Mouse (Mus musculus): ENCODE measurements around the gene Ankrd23. TPM values are rescaled to one million over a fixed set of nuclear protein-coding genes. Genes with fewer than 3 reads are reported as not detected.

Gene Ankrd23
- polyA plus RNA-seq, 1 experiment from 2014 or later = 12.0 TPM

DNA sequence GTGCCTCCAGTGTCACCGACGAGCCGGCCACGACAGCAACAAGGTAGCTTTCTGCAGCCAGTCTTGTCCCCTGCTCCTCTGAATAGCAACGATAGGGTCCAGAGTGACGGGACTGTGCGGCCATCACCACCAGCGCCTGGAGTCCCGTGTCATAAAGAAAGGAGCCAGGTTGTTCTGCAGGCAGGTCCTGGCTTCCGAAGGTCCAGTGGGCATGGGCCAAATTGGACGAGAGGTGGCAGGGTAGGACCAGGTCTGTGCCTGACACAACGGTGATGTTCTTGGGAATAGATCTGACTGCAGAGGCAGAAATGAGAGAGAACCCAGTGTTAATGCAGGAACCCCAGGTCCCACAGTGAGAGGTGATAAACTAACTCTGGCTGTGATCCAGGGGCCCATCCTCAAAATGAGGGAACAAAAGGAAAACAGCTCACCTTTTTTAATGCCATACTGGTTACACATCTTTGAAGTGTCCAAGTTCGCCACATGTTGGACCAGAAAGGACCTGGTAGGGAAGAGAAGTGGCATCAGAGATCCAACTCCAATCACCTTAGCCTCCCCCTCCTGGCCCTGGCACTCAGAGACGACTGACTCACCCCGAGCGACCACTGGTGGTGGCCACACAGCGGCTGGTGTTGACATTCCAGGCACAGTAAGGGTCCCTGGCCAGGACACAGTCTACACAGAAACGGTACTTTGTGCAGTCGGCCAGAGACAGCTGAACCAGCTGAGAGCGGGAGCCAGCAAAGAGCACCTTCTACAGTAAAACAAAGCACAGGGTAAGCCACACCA, 13.6 kb upstream of the Ankrd23 start:
- Histone ChIP-seq H3K27me3 (no peaks in the 10 kb centered on the region), H3K9me3 (no peaks in the 10 kb centered on the region), H3K9ac (replicated peaks) (no peak overlapping the region), H3K27ac (replicated peaks) (no peak overlapping the region), H3K4me1 (peaks cover 60% of the 10 kb centered on the region), H3K4me3 (no peak overlapping the region), H3K36me3 (peaks cover 63% of the 10 kb centered on the region), H3K4me2 (replicated peaks) (no peak overlapping the region)
- ATAC-seq (replicated peaks) = no peak
- WGBS = 85% methylated on average over 20 of the region's 20 CpGs

DNA sequence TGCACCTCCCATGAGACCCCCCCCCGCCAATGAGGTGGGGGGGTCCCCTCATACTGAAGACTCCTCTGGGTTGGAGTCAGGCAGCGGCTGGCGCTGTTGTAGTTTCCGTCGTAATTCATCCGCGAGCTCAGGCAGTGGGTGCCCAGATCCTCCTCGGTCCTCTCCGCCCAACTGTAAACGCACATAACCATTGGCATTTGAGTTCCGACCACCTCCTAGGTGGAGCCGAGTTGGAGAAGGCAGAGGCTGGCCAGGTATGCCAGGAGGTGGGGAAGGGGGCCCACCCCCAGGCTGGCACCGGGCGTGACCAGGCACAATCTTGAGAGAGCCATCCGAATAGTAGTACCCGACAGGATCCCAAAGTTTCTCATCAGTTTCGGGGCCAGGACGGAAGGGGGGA, 12.8 kb upstream of the Ankrd23 start:
- Histone ChIP-seq H3K4me2 (replicated peaks) (no peak overlapping the region), H3K4me1 (peaks cover 52% of the 10 kb centered on the region), H3K4me3 (no peak overlapping the region), H3K9me3 (no peaks in the 10 kb centered on the region), H3K36me3 (peaks cover 55% of the 10 kb centered on the region), H3K27ac (replicated peaks) (no peak overlapping the region), H3K9ac (replicated peaks) (no peak overlapping the region), H3K27me3 (no peaks in the 10 kb centered on the region)
- no peak for ATAC-seq (replicated peaks)
- 82% methylated on average over 18 of the region's 18 CpGs for WGBS

DNA sequence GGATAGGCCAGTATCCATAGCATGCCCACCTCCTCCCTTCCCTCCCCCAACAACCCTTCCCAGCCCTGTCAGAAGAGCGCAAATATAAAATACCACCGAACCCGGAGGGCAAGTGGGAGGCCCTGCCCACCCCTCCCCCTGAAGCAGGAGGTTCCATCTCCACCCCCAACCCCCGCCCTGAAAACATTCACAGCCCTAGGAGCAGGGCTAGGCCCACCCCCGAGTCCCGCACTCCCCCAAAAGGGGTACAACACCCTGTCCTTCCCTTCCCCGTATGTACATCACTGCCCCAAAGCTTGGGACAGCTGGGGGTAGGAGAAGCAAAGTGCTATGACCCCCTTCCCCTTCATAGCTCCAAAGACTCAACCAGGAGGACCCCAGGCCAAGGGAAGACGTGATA, 12.1 kb upstream of the Ankrd23 start:
- H3K36me3 ChIP-seq = peaks cover 49% of the 10 kb centered on the region
- no peaks in the 10 kb centered on the region for H3K9me3 ChIP-seq
- no peak for ATAC-seq (replicated peaks)
- H3K4me2 ChIP-seq (replicated peaks) = no peak overlapping the region
- H3K4me1 ChIP-seq = peaks cover 45% of the 10 kb centered on the region
- no peak overlapping the region for H3K4me3 ChIP-seq
- WGBS = 59% methylated on average over 8 of the region's 8 CpGs
- H3K9ac ChIP-seq (replicated peaks) = no peak overlapping the region
- H3K27ac ChIP-seq (replicated peaks) = no peak overlapping the region
- no peaks in the 10 kb centered on the region for H3K27me3 ChIP-seq

DNA sequence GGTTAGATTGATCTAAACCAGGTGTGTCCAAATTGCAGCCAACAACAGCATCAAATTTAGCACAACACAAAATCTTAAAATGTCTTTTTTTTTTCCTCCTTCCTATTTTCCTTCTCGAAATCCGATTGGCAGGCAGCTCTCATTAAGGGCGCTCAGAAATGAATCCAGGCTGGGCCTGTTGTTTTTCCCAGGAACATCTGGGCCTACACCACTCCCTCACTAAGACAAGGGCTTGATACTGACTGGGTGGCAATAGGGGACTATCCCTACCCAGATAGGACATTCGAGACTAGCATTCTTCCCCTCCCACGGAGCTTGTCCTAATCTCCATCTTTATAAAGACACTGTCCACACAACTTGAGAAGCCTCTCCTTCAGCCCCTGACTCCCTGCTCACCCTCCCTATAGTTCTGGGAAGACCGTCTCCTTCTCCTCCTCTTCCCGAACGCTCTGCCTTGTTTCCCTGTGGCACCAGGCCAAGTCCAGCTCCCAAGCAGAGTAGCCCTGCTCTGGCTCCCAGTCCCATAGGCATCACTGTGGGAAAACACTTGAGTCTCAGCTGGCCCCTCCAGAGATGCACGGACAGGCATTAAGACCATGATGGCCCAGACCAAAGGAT, 11.4 kb upstream of the Ankrd23 start:
- Histone ChIP-seq H3K4me3 (no peak overlapping the region), H3K27me3 (no peaks in the 10 kb centered on the region), H3K9ac (replicated peaks) (peak overlapping the region; percentile 76; the same call in 1 of the 2 replicates), H3K36me3 (peaks cover 42% of the 10 kb centered on the region), H3K4me1 (peaks cover 43% of the 10 kb centered on the region), H3K9me3 (no peaks in the 10 kb centered on the region), H3K27ac (replicated peaks) (peak overlapping the region; percentile 80), H3K4me2 (replicated peaks) (no peak overlapping the region)
- no peak for ATAC-seq (replicated peaks)
- WGBS = 30% methylated on average over 9 of the region's 9 CpGs

DNA sequence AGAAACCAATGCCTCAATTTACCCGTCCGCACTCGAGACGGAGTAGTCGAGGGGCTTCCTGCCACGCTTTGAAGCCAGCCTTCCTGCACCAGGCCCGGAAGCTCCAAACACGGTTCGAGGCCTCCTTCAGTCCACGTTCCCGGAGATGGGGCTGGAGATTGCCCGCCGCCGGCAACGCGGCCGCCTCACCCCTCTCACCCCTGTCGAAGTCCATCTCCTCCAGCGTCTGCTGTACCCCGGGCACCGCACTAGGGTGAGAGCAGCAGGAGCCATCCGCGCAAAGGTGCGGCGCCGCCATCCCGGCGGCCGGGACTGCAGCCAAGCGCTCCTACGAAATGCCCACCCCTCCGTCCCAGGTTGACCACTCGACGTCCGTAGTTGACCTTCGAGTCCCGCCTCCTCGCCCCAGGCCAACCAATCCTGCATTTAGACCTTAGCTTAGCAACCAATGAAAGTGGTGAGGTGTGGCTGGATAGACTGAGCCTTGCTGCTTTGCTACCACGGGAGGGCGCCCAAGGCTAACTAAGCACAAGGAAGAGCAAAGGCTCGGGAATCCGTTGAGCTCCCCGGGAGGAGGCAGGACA, 10.3 kb upstream of the Ankrd23 start, which contains the start of gene Ankrd39:
Gene Ankrd39 (minus strand): TSS at position 558 of the 584 bp plus-strand sequence.
- H3K9ac ChIP-seq (replicated peaks) = peak within 1 kb of the TSS; percentile 76
- H3K27ac ChIP-seq (replicated peaks) = peak within 1 kb of the TSS; percentile 80
- H3K9me3 ChIP-seq = no peaks in the 10 kb centered on the region
- H3K4me2 ChIP-seq (replicated peaks) = peak within 1 kb of the TSS; percentile 64
- under 1% methylated on average over 43 of the region's 43 CpGs for WGBS
- peak; percentile 97 for ATAC-seq (replicated peaks)
- H3K36me3 ChIP-seq = peaks cover 31% of the 10 kb centered on the region
- H3K27me3 ChIP-seq = no peaks in the 10 kb centered on the region
- H3K4me1 ChIP-seq = peaks cover 43% of the 10 kb centered on the region
- peak within 1 kb of the TSS; percentile 57 for H3K4me3 ChIP-seq

DNA sequence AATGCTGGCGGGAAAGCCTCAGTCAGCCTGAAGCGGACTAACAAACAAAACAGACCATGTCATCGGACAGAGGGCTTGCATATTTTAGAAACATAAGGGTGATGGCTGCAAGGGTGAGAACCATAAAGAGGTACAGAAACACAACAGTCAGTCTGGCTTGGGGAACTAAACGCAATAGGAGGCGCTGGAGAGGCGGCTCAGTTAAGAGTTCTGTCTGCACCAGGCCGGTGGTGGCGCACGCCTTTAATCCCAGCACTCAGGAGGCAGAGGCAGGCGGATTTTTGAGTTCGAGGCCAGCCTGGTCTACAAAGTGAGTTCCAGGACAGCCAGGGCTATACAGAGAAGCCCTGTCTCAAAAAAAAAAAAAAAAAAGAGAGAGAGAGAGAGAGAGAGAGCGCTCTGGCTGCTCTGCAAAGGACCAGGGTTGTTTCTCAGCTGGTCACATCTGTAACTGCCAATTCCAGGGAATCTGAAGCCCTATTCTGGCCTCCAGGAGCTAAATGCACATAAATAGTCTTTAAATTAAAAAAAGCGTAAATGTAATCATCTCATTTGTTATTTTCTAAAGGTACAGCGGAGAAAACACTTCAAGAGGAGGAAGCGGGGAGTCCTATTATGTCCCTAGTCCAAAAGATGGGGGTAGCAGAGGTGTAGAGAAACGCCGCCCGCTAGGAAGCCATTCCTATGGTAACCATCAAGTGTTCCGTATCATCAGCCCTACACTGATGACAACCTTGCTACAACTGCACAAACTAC, 9.3 kb upstream of the Ankrd23 start:
- Histone ChIP-seq H3K4me1 (peaks cover 43% of the 10 kb centered on the region), H3K4me2 (replicated peaks) (peak overlapping the region; percentile 64), H3K27ac (replicated peaks) (no peak overlapping the region), H3K4me3 (peak overlapping the region; percentile 57), H3K27me3 (no peaks in the 10 kb centered on the region), H3K9ac (replicated peaks) (peak overlapping the region; percentile 76; the same call in 1 of the 2 replicates), H3K36me3 (peaks cover 29% of the 10 kb centered on the region), H3K9me3 (no peaks in the 10 kb centered on the region)
- 66% methylated on average over 19 of the region's 19 CpGs for WGBS
- ATAC-seq (replicated peaks) = no peak

DNA sequence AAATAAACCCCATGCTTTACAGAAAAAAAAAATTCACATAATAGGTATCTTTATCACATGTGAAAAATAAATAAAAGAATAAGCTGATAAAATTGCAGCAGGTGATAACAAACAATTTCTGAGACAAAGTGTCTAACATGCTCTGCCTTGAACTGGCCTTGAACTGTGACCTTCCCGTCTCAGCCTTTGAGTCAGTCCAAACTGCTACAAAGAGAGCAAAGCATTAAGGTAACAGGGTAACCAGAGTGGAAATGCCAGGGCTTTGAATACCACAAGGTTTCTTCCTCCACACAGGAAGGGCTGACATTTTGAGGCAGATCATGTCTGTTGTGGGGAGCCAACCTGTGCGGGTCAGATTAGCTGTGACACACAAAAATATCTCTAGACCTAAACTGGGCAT, 8.7 kb upstream of the Ankrd23 start:
- H3K9ac ChIP-seq (replicated peaks) = no peak overlapping the region
- no peaks in the 10 kb centered on the region for H3K27me3 ChIP-seq
- ATAC-seq (replicated peaks) = no peak
- WGBS = 82% methylated on average over 2 of the region's 2 CpGs
- H3K4me2 ChIP-seq (replicated peaks) = no peak overlapping the region
- H3K4me3 ChIP-seq = no peak overlapping the region
- H3K9me3 ChIP-seq = no peaks in the 10 kb centered on the region
- H3K36me3 ChIP-seq = peaks cover 28% of the 10 kb centered on the region
- no peak overlapping the region for H3K27ac ChIP-seq (replicated peaks)
- peaks cover 40% of the 10 kb centered on the region for H3K4me1 ChIP-seq

DNA sequence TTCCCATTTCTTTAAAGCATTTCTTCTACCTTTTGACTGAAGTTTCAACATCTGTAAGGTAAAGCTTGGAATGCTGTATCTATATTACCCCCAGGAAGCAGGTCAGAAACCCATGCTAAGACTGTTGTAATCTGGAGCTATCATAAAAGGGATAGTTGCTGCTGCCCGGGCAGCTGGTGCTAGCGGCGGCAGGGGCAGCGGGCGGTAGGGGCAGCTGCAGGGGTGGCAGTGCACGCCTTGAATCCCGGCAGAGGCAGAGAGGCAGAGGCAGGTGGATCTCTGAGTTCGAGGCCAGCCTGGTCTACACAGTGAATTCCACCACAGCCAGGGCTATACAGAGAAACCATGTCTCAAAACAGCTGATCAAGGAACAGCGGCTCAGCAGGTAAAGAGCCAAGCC, 6.2 kb upstream of the Ankrd23 start:
- WGBS = 92% methylated on average over 9 of the region's 9 CpGs
- peaks cover 17% of the 10 kb centered on the region for H3K36me3 ChIP-seq
- H3K27me3 ChIP-seq = no peaks in the 10 kb centered on the region
- no peak overlapping the region for H3K9ac ChIP-seq (replicated peaks)
- no peak overlapping the region for H3K27ac ChIP-seq (replicated peaks)
- H3K9me3 ChIP-seq = no peaks in the 10 kb centered on the region
- no peak for ATAC-seq (replicated peaks)
- no peak overlapping the region for H3K4me2 ChIP-seq (replicated peaks)
- no peak overlapping the region for H3K4me3 ChIP-seq
- H3K4me1 ChIP-seq = peaks cover 21% of the 10 kb centered on the region

DNA sequence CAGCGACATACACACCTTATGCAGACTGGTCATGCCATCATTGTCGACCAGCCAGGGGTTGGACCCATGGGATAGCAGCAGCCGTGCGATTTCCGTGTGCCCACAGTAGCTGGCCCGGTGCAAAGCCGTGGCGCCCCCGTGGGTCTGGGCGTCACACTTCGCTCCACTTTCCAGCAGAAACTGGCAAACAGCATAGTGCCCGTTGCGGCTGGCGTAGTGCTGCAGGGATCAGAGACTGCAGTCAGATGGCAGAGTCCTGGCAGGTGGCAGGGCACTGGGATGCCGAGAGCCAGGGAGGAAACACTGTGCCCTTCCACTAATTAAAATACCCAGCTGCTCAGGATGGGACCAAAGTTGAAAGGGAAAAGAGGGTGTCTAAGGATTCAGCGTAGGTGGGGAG, 5.2 kb upstream of the Ankrd23 start:
- H3K9me3 ChIP-seq = no peaks in the 10 kb centered on the region
- H3K4me1 ChIP-seq = peaks cover 19% of the 10 kb centered on the region
- no peak overlapping the region for H3K4me2 ChIP-seq (replicated peaks)
- no peak overlapping the region for H3K27ac ChIP-seq (replicated peaks)
- no peak overlapping the region for H3K4me3 ChIP-seq
- H3K36me3 ChIP-seq = peaks cover 17% of the 10 kb centered on the region
- WGBS = 89% methylated on average over 16 of the region's 16 CpGs
- H3K27me3 ChIP-seq = no peaks in the 10 kb centered on the region
- ATAC-seq (replicated peaks) = no peak
- no peak overlapping the region for H3K9ac ChIP-seq (replicated peaks)

DNA sequence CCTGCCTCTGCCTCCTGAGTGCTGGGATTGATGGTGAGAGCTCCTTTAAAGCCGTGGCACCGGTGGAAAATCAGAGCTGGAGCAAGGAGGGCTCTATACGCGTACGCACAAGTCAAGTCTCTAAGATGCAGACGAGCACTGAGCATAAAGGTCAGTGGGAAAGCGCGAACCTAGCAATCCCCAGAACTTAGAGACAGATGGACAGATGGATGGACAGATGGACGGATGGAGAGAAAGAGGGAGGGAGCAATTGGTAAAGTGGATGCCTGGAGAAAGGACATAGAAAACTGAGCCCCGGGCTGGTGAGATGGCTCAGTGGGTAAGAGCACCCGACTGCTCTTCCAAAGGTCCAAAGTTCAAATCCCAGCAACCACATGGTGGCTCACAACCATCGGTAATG, 4.1 kb upstream of the Ankrd23 start:
- Histone ChIP-seq H3K27me3 (no peaks in the 10 kb centered on the region), H3K4me3 (no peak overlapping the region), H3K9me3 (no peaks in the 10 kb centered on the region), H3K36me3 (peaks cover 17% of the 10 kb centered on the region), H3K27ac (replicated peaks) (no peak overlapping the region), H3K9ac (replicated peaks) (no peak overlapping the region), H3K4me1 (peaks cover 10% of the 10 kb centered on the region; the same call in 1 of the 2 replicates), H3K4me2 (replicated peaks) (no peak overlapping the region)
- 93% methylated on average over 12 of the region's 12 CpGs for WGBS
- ATAC-seq (replicated peaks) = no peak

DNA sequence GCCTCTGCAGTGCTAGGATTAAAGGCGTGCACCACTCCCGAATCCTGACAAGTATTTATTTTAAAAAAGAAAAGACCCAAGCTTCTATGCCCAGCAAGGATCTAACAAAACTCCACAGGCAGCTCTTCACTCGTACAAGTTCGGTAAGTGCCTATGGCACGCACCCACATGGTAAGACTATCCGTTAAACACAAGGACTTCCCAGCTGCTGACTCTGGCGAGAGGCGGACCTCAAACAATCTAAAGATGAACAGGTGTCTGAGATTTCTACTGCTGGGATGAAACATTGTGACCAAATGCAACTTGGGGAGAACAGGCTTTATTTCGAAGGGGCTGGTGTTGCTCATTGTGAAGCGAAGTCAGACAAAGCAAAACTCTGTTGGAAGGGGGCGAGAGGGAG, 3.4 kb upstream of the Ankrd23 start:
- Histone ChIP-seq H3K4me3 (no peak overlapping the region), H3K9me3 (no peaks in the 10 kb centered on the region), H3K27ac (replicated peaks) (no peak overlapping the region), H3K4me2 (replicated peaks) (no peak overlapping the region), H3K27me3 (no peaks in the 10 kb centered on the region), H3K4me1 (peaks cover 6% of the 10 kb centered on the region; the same call in 1 of the 2 replicates), H3K36me3 (peaks cover 17% of the 10 kb centered on the region), H3K9ac (replicated peaks) (no peak overlapping the region)
- no peak for ATAC-seq (replicated peaks)
- 88% methylated on average over 11 of the region's 11 CpGs for WGBS

DNA sequence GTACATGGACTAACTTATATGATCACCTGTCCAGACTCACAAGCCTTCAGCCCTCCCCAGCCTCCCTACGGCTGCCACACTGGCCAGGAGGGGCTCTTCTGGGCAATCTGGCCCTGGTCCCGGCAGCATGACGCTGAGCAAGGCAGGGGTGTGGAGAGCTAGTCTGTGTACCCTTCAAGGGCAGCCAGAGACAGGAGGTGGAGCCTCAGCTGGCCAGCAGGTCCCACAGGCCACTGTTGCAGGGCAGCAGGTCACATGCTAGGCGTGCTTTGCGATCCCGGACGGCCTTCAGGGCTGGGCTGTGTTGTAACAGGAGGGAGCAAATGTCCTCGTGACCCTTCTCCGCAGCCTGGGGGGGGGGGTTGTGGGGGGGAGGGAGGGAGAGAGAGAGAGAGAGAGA, 2.5 kb upstream of the Ankrd23 start, which contains the start of gene Gm42417:
Gene Gm42417 (minus strand): TSS at position 244 of the 400 bp plus-strand sequence.
- H3K27ac ChIP-seq (replicated peaks) = no peak within 1 kb of the TSS
- H3K36me3 ChIP-seq = peaks cover 17% of the 10 kb centered on the region
- ATAC-seq (replicated peaks) = no peak
- H3K4me3 ChIP-seq = no peak within 1 kb of the TSS
- no peak within 1 kb of the TSS for H3K4me2 ChIP-seq (replicated peaks)
- H3K9me3 ChIP-seq = no peaks in the 10 kb centered on the region
- no peaks in the 10 kb centered on the region for H3K27me3 ChIP-seq
- WGBS = 73% methylated on average over 9 of the region's 9 CpGs
- no peak within 1 kb of the TSS for H3K9ac ChIP-seq (replicated peaks)
- peaks cover 6% of the 10 kb centered on the region; the same call in 1 of the 2 replicates for H3K4me1 ChIP-seq

All from forebrain, embryonic 15.5 days (tissue).